In genomic region chr6:30106091-30106490, GRCm38 (mm10) we compare ENCODE assay signal across 26 mouse cellular contexts.
"Had no signal": no experiment of that assay in that cellular context is flagged by ENCODE, and none has a peak within 500 bp of the region (broad histone marks: within the 10 kb centered on the region; RNA-seq: fewer than 3 reads in every experiment).

No protein-coding gene starts in this region.

- H3K27me3 ChIP-seq: heart, embryonic 13.5 days; heart, embryonic 15.5 days; hindbrain, embryonic 13.5 days; hindbrain, embryonic 15.5 days; kidney, embryonic 15.5 days; limb, embryonic 12.5 days; liver, embryonic 13.5 days; liver, embryonic 15.5 days had no signal

- H3K4me1 ChIP-seq: heart, embryonic 13.5 days; heart, embryonic 15.5 days; hindbrain, embryonic 13.5 days; hindbrain, embryonic 15.5 days; kidney, embryonic 15.5 days; limb, embryonic 10.5 days; limb, embryonic 12.5 days; liver, embryonic 13.5 days; liver, embryonic 15.5 days had no signal

- H3K27ac ChIP-seq: gastrocnemius, adult 2 months; heart, embryonic 13.5 days; heart, embryonic 15.5 days; hindbrain, embryonic 13.5 days; hindbrain, embryonic 15.5 days; hindbrain, postnatal 0 days; kidney, embryonic 15.5 days; kidney, postnatal 0 days; left cerebral cortex, adult 2 months; limb, embryonic 10.5 days; limb, embryonic 12.5 days; liver, embryonic 13.5 days; liver, embryonic 15.5 days had no signal

- H3K9me3 ChIP-seq: heart, embryonic 13.5 days; heart, embryonic 15.5 days; hindbrain, embryonic 13.5 days; hindbrain, embryonic 15.5 days; kidney, embryonic 15.5 days; limb, embryonic 10.5 days; limb, embryonic 12.5 days; liver, embryonic 13.5 days; liver, embryonic 15.5 days had no signal

- H3K4me3 ChIP-seq: gastrocnemius, adult 2 months; heart, embryonic 13.5 days; heart, embryonic 15.5 days; hindbrain, embryonic 13.5 days; hindbrain, embryonic 15.5 days; kidney, embryonic 15.5 days; left cerebral cortex, adult 2 months; limb, embryonic 10.5 days; limb, embryonic 12.5 days; liver, embryonic 13.5 days; liver, embryonic 15.5 days had no signal

- DNase-seq: gastrocnemius, adult 2 months; gastrocnemius, postnatal 10 days; gastrocnemius, postnatal 25 days; heart, adult 18-20 months; heart, postnatal 14 days; heart, postnatal 36 days; kidney, adult 11 months; kidney, adult 2 months; kidney, adult 9 months; kidney, postnatal 14 days; kidney, postnatal 36 days; liver; liver, embryonic 13.5 days; liver, postnatal 0 days had no signal

- ATAC-seq: hindbrain, postnatal 0 days; intestine, embryonic 16.5 days; liver, postnatal 0 days had no signal
